Mouse (Mus musculus) limb, embryonic 11.5 days (tissue): Measurements from ENCODE around the gene Rbm26. TPM values are rescaled to one million over a fixed set of nuclear protein-coding genes. Genes with fewer than 3 reads are reported as not detected.

Experiments used
- ATAC-seq: fragments of 200-750 bp; cut with Nextera tagmentation; 2 replicates; pipeline ENCODE4 v1.8.0; 2017; ENCODE audit warnings: low read depth; ENCODE audit not compliant: insufficient number of reproducible peaks, low FRiP score, low TSS enrichment
- DNase-seq: peaks from one replicate; pipeline ENCODE4 v3.0.0-alpha.2; 2015; ENCODE audit warnings: low spot score
- H3K27ac ChIP-seq: fragments of 300-500 bp; sonication (generic); replicated peaks from 2 replicates; pipeline ENCODE4 v1.5.1; 2014; ENCODE audit warnings: low read depth, mild to moderate bottlenecking, low read length
- H3K27me3 ChIP-seq: fragments of 300-500 bp; sonication (generic); 2 replicates; pipeline ENCODE4 v1.6.1; 2014; ENCODE audit warnings: mild to moderate bottlenecking, low read length, mixed read lengths; ENCODE audit not compliant: control insufficient read depth, insufficient read depth
- H3K36me3 ChIP-seq: fragments of 300-500 bp; sonication (generic); 2 replicates; pipeline ENCODE4 v1.6.1; 2014; ENCODE audit warnings: mild to moderate bottlenecking, low read length, moderate library complexity, mixed read lengths; ENCODE audit not compliant: control insufficient read depth, insufficient read depth
- H3K4me1 ChIP-seq: fragments of 300-500 bp; sonication (generic); 2 replicates; pipeline ENCODE4 v1.6.1; 2014; ENCODE audit warnings: low read length, mixed read lengths; ENCODE audit not compliant: control insufficient read depth, insufficient read depth
- H3K4me2 ChIP-seq: fragments of 300-500 bp; sonication (generic); 2 replicates; pipeline ENCODE4 v1.6.1; 2014; ENCODE audit warnings: low read depth, mild to moderate bottlenecking, moderate library complexity; ENCODE audit not compliant: severe bottlenecking
- H3K4me3 ChIP-seq: fragments of 300-500 bp; sonication (generic); 2 replicates; pipeline ENCODE4 v1.5.1; 2014; ENCODE audit warnings: low read depth, low read length
- H3K9ac ChIP-seq: fragments of 300-500 bp; sonication (generic); 2 replicates; pipeline ENCODE4 v1.6.1; 2014; ENCODE audit warnings: mild to moderate bottlenecking, low read length
- H3K9me3 ChIP-seq: fragments of 300-500 bp; sonication (generic); 2 replicates; pipeline ENCODE4 v1.6.1; 2016; ENCODE audit warnings: low read length; ENCODE audit not compliant: control insufficient read depth
- WGBS: fragments of 180-500 bp; shearing (Covaris S2); extraction: QIAGEN DNeasy Blood & Tissue Kit; methylation state at CpG from one replicate; pipeline ENCODE4 v1.1.7; 2014; 5-methylcytosine and 5-hydroxymethylcytosine counted together
- polyA plus RNA-seq: library from polyadenylated mRNA; unstranded; fragments of >200 nt; fragmentation: Nextera tagmentation; extraction: Ambion mirVana; gene quantifications from 2 replicates; pipeline ENCODE4 v1.2.1, GENCODE M21; 2014

Rbm26 gene
- polyA plus RNA-seq, 1 experiment from 2014 or later: 43.9 TPM

DNA sequence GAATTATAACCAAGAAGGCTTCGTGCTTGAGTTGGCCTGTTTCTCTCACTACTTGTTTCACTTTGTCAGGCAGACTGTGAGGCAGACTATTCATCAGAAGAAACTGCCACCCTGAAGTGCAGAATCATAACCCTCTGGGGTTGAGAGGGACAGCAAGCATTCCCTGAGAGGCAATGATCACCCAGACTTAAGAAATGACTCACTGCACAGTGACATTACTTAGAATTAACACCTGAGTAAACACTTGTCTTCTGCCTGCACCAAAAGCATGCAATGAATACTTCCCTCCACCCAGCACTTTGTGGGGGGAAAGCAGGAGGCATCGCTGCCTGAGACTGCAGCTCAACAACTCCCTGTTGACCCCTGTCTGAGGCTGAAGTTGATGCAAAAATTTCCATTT is 115.9 kb downstream of the Rbm26 start:
- DNase-seq: no peak
- Histone ChIP-seq H3K4me2 (no peak overlapping the region), H3K4me1 (no peaks in the 10 kb centered on the region), H3K36me3 (no peaks in the 10 kb centered on the region), H3K9me3 (no peaks in the 10 kb centered on the region), H3K27me3 (no peaks in the 10 kb centered on the region), H3K4me3 (no peak overlapping the region), H3K27ac (no peak overlapping the region), H3K9ac (no peak overlapping the region)
- ATAC-seq: no peak
- 79% methylated on average over 2 of the region's 2 CpGs for WGBS

DNA sequence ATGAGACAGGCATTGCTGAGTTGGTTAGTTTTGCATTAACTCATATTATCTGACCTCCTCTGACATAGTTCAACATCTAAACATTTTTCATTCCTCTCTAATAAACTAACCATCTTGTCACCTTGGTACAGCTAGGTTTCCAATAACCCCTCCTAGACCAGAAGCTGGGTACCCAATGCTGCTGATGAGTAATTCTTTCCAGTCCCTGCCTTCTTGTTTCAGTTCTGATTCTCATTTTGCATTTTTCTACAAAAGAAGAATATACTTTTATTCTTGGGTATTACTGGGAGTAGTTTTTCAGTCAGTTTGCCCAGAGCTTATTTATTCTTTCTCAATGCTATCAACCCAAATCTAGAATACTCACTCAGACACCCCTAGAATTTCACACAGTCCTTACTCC is 119.2 kb downstream of the Rbm26 start:
- no peak overlapping the region for H3K4me3 ChIP-seq
- DNase-seq (no peak), ATAC-seq (no peak)
- no peaks in the 10 kb centered on the region for H3K36me3 ChIP-seq
- no peak overlapping the region for H3K9ac ChIP-seq
- no peaks in the 10 kb centered on the region for H3K27me3 ChIP-seq
- H3K4me2 ChIP-seq: no peak overlapping the region
- H3K27ac ChIP-seq: no peak overlapping the region
- no peaks in the 10 kb centered on the region for H3K9me3 ChIP-seq
- no peaks in the 10 kb centered on the region for H3K4me1 ChIP-seq

Other genes with a start within 250 kb of the Rbm26 start
- 53.7 and 54.0 TPM in 2 replicates for gene Ndfip2, start 81.2 kb upstream of the Rbm26 start, polyA plus RNA-seq